Mouse (Mus musculus) skeletal muscle tissue, postnatal 0 days (tissue): ENCODE data around the gene Rptor. TPM values are rescaled to one million over a fixed set of nuclear protein-coding genes. Genes with fewer than 3 reads are reported as not detected.

Source experiments
- polyA plus RNA-seq: library from polyadenylated mRNA; unstranded; fragments of >200 nt; fragmentation: Nextera tagmentation; extraction: Ambion mirVana; gene quantifications from 2 replicates; pipeline ENCODE4 v1.2.1, GENCODE M21; 2015

Rptor gene
- polyA plus RNA-seq = 6.1 and 6.2 TPM in 2 replicates

DNA sequence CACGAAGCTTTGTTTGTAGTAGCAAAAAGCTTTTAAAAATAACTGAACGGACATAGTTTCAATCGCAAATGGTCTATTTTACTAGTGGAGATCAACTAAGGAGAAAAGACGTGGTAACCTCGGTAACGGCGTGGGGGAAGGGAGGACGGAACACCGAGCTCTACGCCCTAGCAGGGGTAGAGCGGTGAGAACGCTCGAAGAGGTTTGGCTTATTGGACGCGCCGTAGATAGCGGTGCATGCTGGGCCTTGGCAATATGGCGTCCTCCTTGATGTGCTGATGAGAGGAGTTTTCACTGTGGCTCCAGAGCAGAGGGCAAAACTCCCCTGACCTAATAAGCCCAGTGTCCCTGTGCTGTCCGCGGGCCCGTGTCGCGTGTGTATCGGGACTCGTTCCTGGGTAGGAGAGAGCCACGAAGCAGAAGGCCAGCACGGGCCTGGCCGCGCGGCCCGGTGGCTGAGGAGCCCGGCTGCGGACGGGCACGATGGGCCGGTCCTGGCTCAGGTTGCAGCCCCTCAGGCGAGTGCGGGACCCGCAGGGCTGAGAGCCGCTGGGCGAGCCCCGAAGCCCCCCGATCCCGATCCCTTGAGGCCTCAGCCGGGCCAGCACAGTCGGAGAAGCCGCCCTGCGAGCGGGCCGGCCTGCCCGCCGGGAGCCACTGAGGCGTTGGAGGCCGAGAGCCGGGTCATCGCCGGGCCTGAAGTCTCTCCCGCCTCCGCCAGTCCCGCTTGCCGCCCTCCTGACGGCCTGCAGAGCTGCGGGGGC lies at the start of gene Rptor:
TSS of gene Rptor (plus strand) at position 143 of the 764 bp plus-strand sequence.

DNA sequence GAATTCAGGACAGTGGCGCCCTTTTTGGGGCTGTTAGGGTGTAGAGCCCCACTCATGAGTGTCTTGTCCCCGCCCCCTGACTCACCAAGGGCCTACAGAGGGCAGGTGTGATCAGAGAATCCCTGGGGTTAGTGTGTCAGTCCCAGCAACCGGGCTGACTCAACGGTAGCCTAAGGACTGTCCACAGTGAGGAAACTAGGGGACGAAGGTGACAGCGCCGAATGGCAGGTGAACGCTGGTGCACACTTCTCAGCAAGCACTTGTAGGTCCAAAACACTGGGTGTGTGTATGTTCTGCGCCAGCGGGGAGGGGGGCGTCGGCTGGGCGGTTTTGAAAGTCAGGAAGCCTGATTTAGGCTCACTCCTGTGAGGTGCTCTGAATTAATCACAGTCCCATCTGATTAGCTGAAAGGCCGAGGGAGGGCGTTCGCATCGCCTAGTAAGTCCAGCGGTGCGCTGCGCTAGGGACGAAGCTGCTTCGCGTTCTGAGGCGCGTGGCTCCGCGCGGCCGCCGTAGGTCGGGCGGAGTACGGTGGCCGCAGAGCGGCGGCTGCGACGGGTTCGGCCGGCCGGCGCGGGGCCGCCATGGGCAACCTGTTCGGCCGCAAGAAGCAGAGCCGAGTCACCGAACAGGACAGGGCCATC lies 310.7 kb downstream of the Rptor start, which contains the start of gene Chmp6:
TSS of gene Chmp6 (plus strand) at position 151 of the 644 bp plus-strand sequence.

DNA sequence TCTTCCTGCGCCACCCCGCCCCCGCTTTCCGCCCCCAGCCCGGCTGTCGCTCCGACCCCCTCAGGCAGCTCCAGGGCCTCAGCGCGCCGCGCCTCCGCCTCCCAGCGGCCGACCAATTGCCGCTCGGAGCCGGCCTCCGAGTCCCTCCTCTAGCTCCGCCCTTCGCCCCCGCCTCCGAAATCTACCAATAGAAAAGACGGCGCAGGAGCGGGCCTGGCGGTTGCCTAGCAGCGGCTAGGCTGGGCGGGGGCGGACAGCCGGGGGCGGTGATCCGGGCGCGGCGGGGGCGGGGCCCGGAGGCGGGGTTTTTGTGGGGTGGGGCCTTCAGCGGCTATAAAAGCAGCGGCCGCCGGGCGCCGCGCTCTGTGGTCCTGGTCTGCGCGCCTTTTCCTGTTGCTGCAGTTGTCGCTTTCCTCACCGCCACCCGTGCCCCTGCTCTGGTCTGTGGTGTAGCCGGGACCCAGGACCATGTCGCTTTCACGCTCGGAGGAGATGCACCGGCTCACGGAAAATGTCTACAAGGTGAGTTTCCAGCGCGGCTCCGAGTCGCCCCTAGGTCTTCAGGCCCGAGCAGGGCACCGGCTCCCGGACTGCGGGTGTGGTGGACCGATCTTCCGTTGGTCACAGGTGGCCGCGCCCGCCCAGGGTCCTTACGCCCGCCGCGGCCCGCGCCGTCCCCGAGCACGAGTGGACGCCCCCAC lies 340.2 kb downstream of the Rptor start, which contains the start of gene Baiap2:
TSS of gene Baiap2 (plus strand) at position 37 of the 701 bp plus-strand sequence.

Other genes starting within 250 kb of the Rptor start
- 3.3 and 4.2 TPM in 2 replicates for gene Sgsh, start 247.4 kb upstream of the Rptor start, polyA plus RNA-seq
- 3.5 and 3.8 TPM in 2 replicates for gene Slc26a11, start 247.3 kb upstream of the Rptor start, polyA plus RNA-seq
- gene Rnf213, start 209.8 kb upstream of the Rptor start, polyA plus RNA-seq = 3.0 and 3.3 TPM in 2 replicates
- gene Endov, start 111.6 kb upstream of the Rptor start, polyA plus RNA-seq = 7.4 and 8.1 TPM in 2 replicates
- gene Nptx1, start 55.2 kb upstream of the Rptor start, polyA plus RNA-seq = 0.13 and 0.24 TPM in 2 replicates